Mouse (Mus musculus): ENCODE data around the gene Tmc7. TPM values are rescaled to one million over a fixed set of nuclear protein-coding genes. Genes with fewer than 3 reads are reported as not detected.

Gene Tmc7
- polyA plus RNA-seq (2012; rRNA removed), result 90.3 and 97.3 TPM in 2 replicates

DNA sequence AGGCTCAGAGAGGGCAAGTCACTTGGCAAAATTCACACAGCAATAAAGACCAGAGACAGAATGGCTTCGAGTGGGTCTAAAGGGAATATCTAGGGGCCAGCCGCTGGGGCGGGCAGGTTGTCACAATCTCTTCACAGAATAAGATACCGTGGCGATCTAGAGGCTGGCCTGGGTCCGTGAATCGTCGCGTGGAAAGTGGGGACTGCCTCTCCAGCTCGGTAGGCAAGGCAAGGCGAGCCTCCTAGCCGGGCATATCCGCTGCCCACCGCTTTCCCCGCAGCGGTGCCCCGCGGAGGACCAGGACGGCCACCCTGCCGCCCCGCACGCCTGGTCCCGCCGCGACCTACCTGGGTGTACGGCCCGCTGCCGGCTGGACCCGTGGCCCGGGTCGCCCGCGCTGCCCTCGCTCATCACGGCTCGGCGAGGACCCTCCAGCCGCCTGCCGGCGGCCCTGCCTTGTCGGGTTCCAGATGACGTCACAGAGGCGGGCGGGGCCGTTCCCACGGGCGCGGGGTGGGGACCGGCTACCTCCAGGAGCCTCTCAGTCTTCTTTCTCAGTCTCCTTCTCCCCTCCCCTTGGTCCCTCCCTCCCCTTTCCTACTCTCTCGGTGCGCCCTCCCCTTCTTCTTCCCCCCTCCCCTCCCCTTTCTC, at the start of gene Tmc7:
Tmc7 (minus strand) TSS at position 480 of the 651 bp plus-strand sequence.
- Histone ChIP-seq H3K27ac (ENCODE audit: control insufficient read depth, insufficient read depth, low read depth, low read length) (peak within 1 kb of the TSS; percentile 84), H3K4me3 (ENCODE audit: control insufficient read depth, low read depth, low read length) (peak within 1 kb of the TSS; percentile 98), H3K4me1 (ENCODE audit: control insufficient read depth, insufficient read depth, low read length) (peaks cover 7% of the 10 kb centered on the region), H3K36me3 (ENCODE audit: control insufficient read depth, insufficient read depth, low read length) (no peaks in the 10 kb centered on the region), H3K27me3 (ENCODE audit: control insufficient read depth, insufficient read depth, low read length) (no peaks in the 10 kb centered on the region)
- no peak for TF ChIP-seq CTCF (IDR thresholded peaks at IDR 0.05; ENCODE audit: control insufficient read depth, insufficient read depth, insufficient replicate concordance, low read depth, low read length)
- peak; percentile 74 for TF ChIP-seq POLR2A (IDR thresholded peaks at IDR 0.05; ENCODE audit: control insufficient read depth, low read depth, low read length)

- H3K27me3 ChIP-seq (ENCODE audit: control insufficient read depth, insufficient read depth, low read length), result no peaks in the 10 kb centered on the region
- TF ChIP-seq CTCF (IDR thresholded peaks at IDR 0.05; ENCODE audit: control insufficient read depth, insufficient read depth, insufficient replicate concordance, low read depth, low read length) (no peak), POLR2A (IDR thresholded peaks at IDR 0.05; ENCODE audit: control insufficient read depth, low read depth, low read length) (no peak)
- no peaks in the 10 kb centered on the region for H3K4me1 ChIP-seq (ENCODE audit: control insufficient read depth, insufficient read depth, low read length)
- peak overlapping the region; percentile 76 for H3K4me3 ChIP-seq (ENCODE audit: control insufficient read depth, low read depth, low read length)
- no peaks in the 10 kb centered on the region for H3K36me3 ChIP-seq (ENCODE audit: control insufficient read depth, insufficient read depth, low read length)
- H3K27ac ChIP-seq (ENCODE audit: control insufficient read depth, insufficient read depth, low read depth, low read length), result no peak overlapping the region
Observed at GRCm38 (mm10) chr7:118633951-118634350, 49.4 kb upstream of the Tmc7 start.

- Histone ChIP-seq H3K4me3 (ENCODE audit: control insufficient read depth, low read depth, low read length) (peak overlapping the region; percentile 11), H3K4me1 (ENCODE audit: control insufficient read depth, insufficient read depth, low read length) (no peaks in the 10 kb centered on the region), H3K27ac (ENCODE audit: control insufficient read depth, insufficient read depth, low read depth, low read length) (no peak overlapping the region), H3K27me3 (ENCODE audit: control insufficient read depth, insufficient read depth, low read length) (no peaks in the 10 kb centered on the region), H3K36me3 (ENCODE audit: control insufficient read depth, insufficient read depth, low read length) (no peaks in the 10 kb centered on the region)
- no peak for TF ChIP-seq POLR2A (IDR thresholded peaks at IDR 0.05; ENCODE audit: control insufficient read depth, low read depth, low read length)
- TF ChIP-seq CTCF (IDR thresholded peaks at IDR 0.05; ENCODE audit: control insufficient read depth, insufficient read depth, insufficient replicate concordance, low read depth, low read length), result no peak
Observed at GRCm38 (mm10) chr7:118633094-118633493, 48.6 kb upstream of the Tmc7 start.

DNA sequence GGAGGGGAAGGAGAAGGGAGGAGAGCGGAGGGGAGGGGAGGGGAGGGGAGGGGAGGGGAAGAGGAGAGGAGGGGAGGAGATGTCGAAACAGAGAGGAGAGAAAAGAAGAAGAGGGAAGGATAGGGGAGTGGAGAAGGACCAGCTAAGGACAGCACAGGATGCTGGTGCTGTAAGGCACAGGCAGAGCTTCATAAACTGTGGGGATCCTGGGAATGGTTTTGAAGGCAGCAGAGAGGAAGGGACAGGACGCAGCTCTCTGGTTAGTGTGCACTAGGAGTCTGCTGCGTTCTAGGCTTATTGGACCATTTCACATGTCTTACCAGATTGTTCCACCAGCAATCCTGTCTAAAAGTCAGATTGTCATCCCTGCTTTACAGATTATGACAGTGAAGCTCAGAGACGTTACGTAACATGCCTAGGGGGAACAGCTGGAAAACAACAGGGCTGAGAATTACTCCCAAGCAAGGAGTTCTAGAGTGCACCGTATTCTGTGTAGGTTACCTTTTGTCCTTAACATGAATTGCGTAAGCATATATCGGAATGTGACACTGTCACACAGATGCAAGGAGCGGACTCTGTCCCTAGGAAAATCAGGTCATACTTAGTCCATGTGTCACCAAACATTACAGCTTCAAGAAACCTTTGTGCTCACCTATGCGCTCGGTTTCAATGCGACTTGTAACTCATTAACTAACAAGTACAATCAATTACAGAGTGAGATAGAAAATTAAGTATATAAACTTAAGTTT, 43.2 kb upstream of the Tmc7 start:
- TF ChIP-seq POLR2A (IDR thresholded peaks at IDR 0.05; ENCODE audit: control insufficient read depth, low read depth, low read length) (no peak), CTCF (IDR thresholded peaks at IDR 0.05; ENCODE audit: control insufficient read depth, insufficient read depth, insufficient replicate concordance, low read depth, low read length) (no peak)
- Histone ChIP-seq H3K27me3 (ENCODE audit: control insufficient read depth, insufficient read depth, low read length) (no peaks in the 10 kb centered on the region), H3K27ac (ENCODE audit: control insufficient read depth, insufficient read depth, low read depth, low read length) (no peak overlapping the region), H3K4me3 (ENCODE audit: control insufficient read depth, low read depth, low read length) (no peak overlapping the region), H3K4me1 (ENCODE audit: control insufficient read depth, insufficient read depth, low read length) (no peaks in the 10 kb centered on the region), H3K36me3 (ENCODE audit: control insufficient read depth, insufficient read depth, low read length) (no peaks in the 10 kb centered on the region)

DNA sequence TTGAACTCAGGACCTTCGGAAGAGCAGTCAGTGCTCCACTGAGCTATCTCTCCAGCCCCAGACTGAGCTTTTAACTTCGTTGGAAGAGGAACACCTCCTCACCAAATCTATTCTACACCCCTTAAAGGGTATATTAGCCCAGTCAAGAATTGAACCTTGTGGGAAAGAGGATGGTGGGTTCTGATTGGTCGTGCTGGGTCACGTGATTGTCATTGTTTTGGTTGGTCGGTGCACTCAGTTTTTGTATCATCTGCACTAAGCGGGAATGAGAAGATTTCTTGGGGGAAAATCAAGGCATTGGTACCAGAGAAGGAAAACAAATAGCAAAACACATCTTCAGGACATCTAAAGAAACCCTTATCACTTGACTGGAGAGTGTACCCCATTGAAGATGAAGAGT, 36.6 kb upstream of the Tmc7 start:
- H3K27me3 ChIP-seq (ENCODE audit: control insufficient read depth, insufficient read depth, low read length), result no peaks in the 10 kb centered on the region
- TF ChIP-seq POLR2A (IDR thresholded peaks at IDR 0.05; ENCODE audit: control insufficient read depth, low read depth, low read length) (no peak), CTCF (IDR thresholded peaks at IDR 0.05; ENCODE audit: control insufficient read depth, insufficient read depth, insufficient replicate concordance, low read depth, low read length) (no peak)
- no peak overlapping the region for H3K27ac ChIP-seq (ENCODE audit: control insufficient read depth, insufficient read depth, low read depth, low read length)
- H3K4me1 ChIP-seq (ENCODE audit: control insufficient read depth, insufficient read depth, low read length), result no peaks in the 10 kb centered on the region
- H3K36me3 ChIP-seq (ENCODE audit: control insufficient read depth, insufficient read depth, low read length), result no peaks in the 10 kb centered on the region
- H3K4me3 ChIP-seq (ENCODE audit: control insufficient read depth, low read depth, low read length), result no peak overlapping the region

DNA sequence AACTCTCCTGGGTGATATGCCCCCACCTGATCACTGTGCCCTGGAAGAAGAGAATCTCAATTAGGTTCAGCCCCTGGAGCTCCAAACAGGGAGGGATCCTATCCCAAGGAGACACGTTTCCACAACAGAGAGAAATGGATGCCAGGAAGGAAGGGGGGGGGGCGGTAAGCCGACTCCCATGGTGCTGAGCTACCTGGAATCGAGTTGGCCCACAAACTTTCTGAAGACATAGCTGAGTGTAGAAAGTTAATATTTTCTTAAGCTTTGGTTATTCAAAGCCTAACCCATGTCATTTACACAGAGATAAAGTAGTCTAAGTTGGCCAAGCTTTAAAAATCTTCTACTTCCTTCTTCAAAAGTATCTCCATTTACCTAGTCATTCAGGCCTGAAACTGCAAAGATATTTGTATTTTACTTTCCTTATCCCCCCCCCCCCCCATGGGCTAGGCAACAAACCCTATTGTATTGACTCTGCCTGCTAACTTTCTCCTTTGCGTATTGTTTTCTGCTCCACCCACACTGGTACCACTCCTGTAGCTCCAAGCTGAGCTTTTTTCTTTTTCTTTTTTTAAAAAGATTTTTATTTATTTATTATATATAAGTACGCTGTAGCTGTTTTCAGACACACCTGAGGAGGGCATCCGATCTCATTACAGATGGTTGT, 35.8 kb upstream of the Tmc7 start:
- no peaks in the 10 kb centered on the region for H3K36me3 ChIP-seq (ENCODE audit: control insufficient read depth, insufficient read depth, low read length)
- H3K27me3 ChIP-seq (ENCODE audit: control insufficient read depth, insufficient read depth, low read length), result no peaks in the 10 kb centered on the region
- no peak for TF ChIP-seq POLR2A (IDR thresholded peaks at IDR 0.05; ENCODE audit: control insufficient read depth, low read depth, low read length)
- no peak overlapping the region for H3K4me3 ChIP-seq (ENCODE audit: control insufficient read depth, low read depth, low read length)
- H3K27ac ChIP-seq (ENCODE audit: control insufficient read depth, insufficient read depth, low read depth, low read length), result no peak overlapping the region
- H3K4me1 ChIP-seq (ENCODE audit: control insufficient read depth, insufficient read depth, low read length), result no peaks in the 10 kb centered on the region

DNA sequence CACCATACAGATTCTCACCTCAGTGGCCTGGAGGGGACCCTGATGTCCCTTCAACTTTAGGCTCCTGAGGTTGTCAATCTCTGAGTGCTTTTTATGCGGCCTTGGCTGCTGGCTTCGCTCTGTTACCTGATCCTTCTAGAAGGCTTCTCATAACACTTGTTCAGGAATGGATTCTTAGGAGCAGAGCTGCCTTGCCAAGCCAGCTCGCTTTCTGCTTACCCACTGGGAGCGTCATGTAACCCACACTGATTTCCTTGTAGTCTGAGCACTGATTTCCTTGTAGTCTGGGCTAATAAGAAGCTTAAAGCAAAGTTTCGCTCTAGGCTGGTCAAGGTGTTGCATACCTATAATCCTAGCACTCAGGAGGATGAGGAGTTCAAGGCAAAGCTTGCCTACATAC, 33.6 kb upstream of the Tmc7 start:
- no peak overlapping the region for H3K4me3 ChIP-seq (ENCODE audit: control insufficient read depth, low read depth, low read length)
- TF ChIP-seq POLR2A (IDR thresholded peaks at IDR 0.05; ENCODE audit: control insufficient read depth, low read depth, low read length), result no peak
- no peak for TF ChIP-seq CTCF (IDR thresholded peaks at IDR 0.05; ENCODE audit: control insufficient read depth, insufficient read depth, insufficient replicate concordance, low read depth, low read length)
- no peaks in the 10 kb centered on the region for H3K27me3 ChIP-seq (ENCODE audit: control insufficient read depth, insufficient read depth, low read length)
- H3K4me1 ChIP-seq (ENCODE audit: control insufficient read depth, insufficient read depth, low read length), result no peaks in the 10 kb centered on the region
- H3K27ac ChIP-seq (ENCODE audit: control insufficient read depth, insufficient read depth, low read depth, low read length), result no peak overlapping the region
- H3K36me3 ChIP-seq (ENCODE audit: control insufficient read depth, insufficient read depth, low read length), result no peaks in the 10 kb centered on the region

Measured in testis, adult 2 months (tissue).